Mouse (Mus musculus) lung, embryonic 16.5 days (tissue): ENCODE data around the gene Cct4. TPM values are rescaled to one million over a fixed set of nuclear protein-coding genes. Genes with fewer than 3 reads are reported as not detected.

Experiments
- ATAC-seq: fragments of 200-750 bp; cut with Nextera tagmentation; 2 replicates; pipeline ENCODE4 v1.8.0; 2017; ENCODE audit warnings: low read depth, mild to moderate bottlenecking, moderate library complexity
- H3K27ac ChIP-seq: fragments of 300-500 bp; sonication (generic); 2 replicates; pipeline ENCODE4 v1.5.1; 2014; ENCODE audit warnings: mild to moderate bottlenecking, control low read depth, low read length
- H3K27me3 ChIP-seq: fragments of 300-500 bp; sonication (generic); 2 replicates; pipeline ENCODE4 v1.6.1; 2014; ENCODE audit warnings: low read depth, low read length, mixed read lengths; ENCODE audit not compliant: control insufficient read depth, insufficient read depth
- H3K36me3 ChIP-seq: fragments of 300-500 bp; sonication (generic); 2 replicates; pipeline ENCODE4 v1.6.1; 2014; ENCODE audit warnings: low read length; ENCODE audit not compliant: control insufficient read depth, insufficient read depth
- H3K4me1 ChIP-seq: fragments of 300-500 bp; sonication (generic); replicated peaks from 2 replicates; pipeline ENCODE4 v1.6.1; 2014; ENCODE audit warnings: low read length, mixed read lengths; ENCODE audit not compliant: control insufficient read depth, insufficient read depth
- H3K4me2 ChIP-seq: fragments of 300-500 bp; sonication (generic); 2 replicates; pipeline ENCODE4 v1.6.1; 2014; ENCODE audit warnings: low read depth, low read length, control low read depth
- H3K4me3 ChIP-seq: fragments of 300-500 bp; sonication (generic); 2 replicates; pipeline ENCODE4 v1.5.1; 2014; ENCODE audit warnings: mild to moderate bottlenecking, low read length, control low read depth
- H3K9ac ChIP-seq: fragments of 300-500 bp; sonication (generic); 2 replicates; pipeline ENCODE4 v1.6.1; 2014; ENCODE audit warnings: low read length, control low read depth
- H3K9me3 ChIP-seq: fragments of 300-500 bp; sonication (generic); 2 replicates; pipeline ENCODE4 v1.6.1; 2016; ENCODE audit warnings: low read length; ENCODE audit not compliant: control insufficient read depth
- WGBS: fragments of 180-500 bp; shearing (Covaris S2); extraction: QIAGEN DNeasy Blood & Tissue Kit; methylation state at CpG from one replicate; pipeline ENCODE4 v1.1.7; 2014; 5-methylcytosine and 5-hydroxymethylcytosine counted together
- polyA plus RNA-seq: library from polyadenylated mRNA; unstranded; fragments of >200 nt; fragmentation: Nextera tagmentation; extraction: Ambion mirVana; gene quantifications from 2 replicates; pipeline ENCODE4 v1.2.1, GENCODE M21; 2015

Cct4 gene
- polyA plus RNA-seq, 1 experiment from 2014 or later, result 240 TPM

- 50% methylated on average over 5 of the region's 5 CpGs for WGBS
- H3K4me3 ChIP-seq, result no peak overlapping the region
- no peaks in the 10 kb centered on the region for H3K27me3 ChIP-seq
Observed at GRCm38 (mm10) chr11:23047252-23047651, 56.9 kb downstream of the Cct4 start.

GRCm38 (mm10) chr11:23047663-23048582 is 57.6 kb downstream of the Cct4 start:
- WGBS, result 29% methylated on average over 20 of the region's 20 CpGs
- Histone ChIP-seq H3K4me1 (no peaks in the 10 kb centered on the region), H3K9me3 (no peaks in the 10 kb centered on the region), H3K36me3 (no peaks in the 10 kb centered on the region), H3K4me2 (peak overlapping the region; percentile 34), H3K9ac (no peak overlapping the region), H3K27ac (no peak overlapping the region), H3K27me3 (no peaks in the 10 kb centered on the region), H3K4me3 (no peak overlapping the region)
- no peak for ATAC-seq

More at GRCm38 (mm10) chr11:23047252-23047651, 56.9 kb downstream of the Cct4 start:
- Histone ChIP-seq H3K9me3 (no peaks in the 10 kb centered on the region), H3K9ac (no peak overlapping the region), H3K36me3 (no peaks in the 10 kb centered on the region), H3K4me2 (no peak overlapping the region), H3K27ac (no peak overlapping the region), H3K4me1 (no peaks in the 10 kb centered on the region)
- no peak for ATAC-seq

GRCm38 (mm10) chr11:23049642-23050041 is 59.3 kb downstream of the Cct4 start:
- no peaks in the 10 kb centered on the region for H3K36me3 ChIP-seq
- H3K4me1 ChIP-seq, result no peaks in the 10 kb centered on the region
- no peak overlapping the region for H3K9ac ChIP-seq
- no peak overlapping the region for H3K27ac ChIP-seq
- ATAC-seq, result no peak
- no peak overlapping the region for H3K4me3 ChIP-seq
- H3K9me3 ChIP-seq, result no peaks in the 10 kb centered on the region
- no peak overlapping the region for H3K4me2 ChIP-seq
- no peaks in the 10 kb centered on the region for H3K27me3 ChIP-seq

GRCm38 (mm10) chr11:23052353-23052752 is 62.0 kb downstream of the Cct4 start:
- 50% methylated on average over 4 of the region's 4 CpGs for WGBS
- H3K9ac ChIP-seq, result no peak overlapping the region
- no peaks in the 10 kb centered on the region for H3K9me3 ChIP-seq
- H3K27me3 ChIP-seq, result no peaks in the 10 kb centered on the region
- no peak overlapping the region for H3K4me3 ChIP-seq
- no peak overlapping the region for H3K4me2 ChIP-seq
- H3K4me1 ChIP-seq, result no peaks in the 10 kb centered on the region
- H3K36me3 ChIP-seq, result no peaks in the 10 kb centered on the region
- no peak overlapping the region for H3K27ac ChIP-seq
- ATAC-seq, result no peak

Other genes with a start within 250 kb of the Cct4 start
- gene B3gnt2, start 129.6 kb upstream of the Cct4 start, polyA plus RNA-seq, result 11.0 and 12.7 TPM in 2 replicates
- 3.2 and 4.0 TPM in 2 replicates for gene Zrsr1, start 18.5 kb upstream of the Cct4 start, polyA plus RNA-seq
- gene Gm28048, start 8.4 kb upstream of the Cct4 start, polyA plus RNA-seq, result 13.9 and 18.3 TPM in 2 replicates
- gene Commd1, start 8.1 kb upstream of the Cct4 start, polyA plus RNA-seq, result 372 and 381 TPM in 2 replicates
- gene Fam161a, start 17.0 kb downstream of the Cct4 start, polyA plus RNA-seq, result 10.8 and 12.0 TPM in 2 replicates